Mouse (Mus musculus): Measurements from ENCODE around the gene Mon1b. TPM values are rescaled to one million over a fixed set of nuclear protein-coding genes. Genes with fewer than 3 reads are reported as not detected.

The Mon1b gene
- polyA plus RNA-seq, 1 experiment from 2014 or later = 8.0 TPM

- Histone ChIP-seq H3K27me3 (ENCODE audit: control insufficient read depth, insufficient read depth, low read length) (no peaks in the 10 kb centered on the region), H3K36me3 (ENCODE audit: control insufficient read depth, insufficient read depth, low read length) (no peaks in the 10 kb centered on the region), H3K27ac (ENCODE audit: low read length) (no peak overlapping the region), H3K9ac (replicated peaks; ENCODE audit: low read depth, low read length) (no peak overlapping the region), H3K9me3 (ENCODE audit: control insufficient read depth, low read depth, low read length) (no peaks in the 10 kb centered on the region), H3K4me1 (ENCODE audit: control insufficient read depth, insufficient read depth, low read length) (0 out of 2 replicates have a peak, but pooled peaks cover 2% of the 10 kb centered on the region), H3K4me2 (replicated peaks; ENCODE audit: low read depth, low read length) (no peak overlapping the region), H3K4me3 (ENCODE audit: low read depth, low read length) (no peak overlapping the region)
- no peak for ATAC-seq (ENCODE audit: insufficient number of reproducible peaks, insufficient read depth, low FRiP score, low read depth)
- 69% methylated on average over 4 of the region's 4 CpGs for WGBS
Measured at GRCm38 (mm10) chr8:113665036-113665435, 29.6 kb downstream of the Mon1b start.

- no peaks in the 10 kb centered on the region for H3K9me3 ChIP-seq (ENCODE audit: control insufficient read depth, low read depth, low read length)
Measured at GRCm38 (mm10) chr8:113665951-113666350, 30.6 kb downstream of the Mon1b start.

DNA sequence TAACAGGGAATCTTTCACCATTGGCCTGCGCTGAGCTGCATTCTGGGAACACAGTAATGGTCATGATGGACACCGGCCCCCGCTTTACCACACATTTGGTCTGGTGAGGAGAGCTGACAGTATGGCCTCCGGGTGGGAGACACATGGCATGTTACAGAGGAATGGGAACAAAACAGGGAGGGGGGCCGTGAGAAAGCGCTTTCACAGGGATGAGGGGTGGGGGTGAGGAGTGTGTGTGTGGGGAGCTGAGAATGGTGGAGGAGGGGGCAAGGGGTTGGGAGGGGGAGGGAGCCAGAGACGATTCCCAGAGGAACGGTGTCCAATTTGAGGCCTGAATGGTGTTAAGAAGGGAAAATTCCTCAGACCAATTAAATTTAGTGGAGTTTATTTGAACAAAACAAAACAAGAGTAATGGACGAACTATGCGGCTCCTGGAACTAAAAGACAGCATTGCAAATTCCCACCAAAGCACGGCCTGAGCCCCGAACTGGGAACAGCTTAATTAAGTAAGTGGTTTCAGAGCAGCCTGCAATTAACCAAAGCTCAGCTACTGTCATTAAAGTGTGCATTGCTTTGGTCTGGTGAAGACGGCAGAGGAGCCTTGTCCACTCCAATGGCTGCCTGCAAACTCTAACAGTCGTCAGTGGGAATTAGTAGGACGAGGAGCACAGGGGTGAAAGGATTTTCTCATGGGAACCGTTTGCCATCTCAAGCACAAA lies 31.5 kb downstream of the Mon1b start:
- Histone ChIP-seq H3K4me1 (ENCODE audit: control insufficient read depth, insufficient read depth, low read length) (0 out of 2 replicates have a peak, but pooled peaks cover 2% of the 10 kb centered on the region), H3K27me3 (ENCODE audit: control insufficient read depth, insufficient read depth, low read length) (no peaks in the 10 kb centered on the region), H3K27ac (ENCODE audit: low read length) (no peak overlapping the region), H3K9me3 (ENCODE audit: control insufficient read depth, low read depth, low read length) (no peaks in the 10 kb centered on the region), H3K9ac (replicated peaks; ENCODE audit: low read depth, low read length) (no peak overlapping the region), H3K4me3 (ENCODE audit: low read depth, low read length) (no peak overlapping the region), H3K36me3 (ENCODE audit: control insufficient read depth, insufficient read depth, low read length) (no peaks in the 10 kb centered on the region), H3K4me2 (replicated peaks; ENCODE audit: low read depth, low read length) (no peak overlapping the region)
- no peak for ATAC-seq (ENCODE audit: insufficient number of reproducible peaks, insufficient read depth, low FRiP score, low read depth)
- WGBS = 57% methylated on average over 16 of the region's 16 CpGs

More at GRCm38 (mm10) chr8:113665951-113666350, 30.6 kb downstream of the Mon1b start:
- WGBS = 59% methylated on average over 8 of the region's 8 CpGs
- Histone ChIP-seq H3K4me2 (replicated peaks; ENCODE audit: low read depth, low read length) (no peak overlapping the region), H3K27ac (ENCODE audit: low read length) (no peak overlapping the region), H3K4me1 (ENCODE audit: control insufficient read depth, insufficient read depth, low read length) (0 out of 2 replicates have a peak, but pooled peaks cover 2% of the 10 kb centered on the region), H3K36me3 (ENCODE audit: control insufficient read depth, insufficient read depth, low read length) (no peaks in the 10 kb centered on the region), H3K27me3 (ENCODE audit: control insufficient read depth, insufficient read depth, low read length) (no peaks in the 10 kb centered on the region), H3K4me3 (ENCODE audit: low read depth, low read length) (no peak overlapping the region), H3K9ac (replicated peaks; ENCODE audit: low read depth, low read length) (no peak overlapping the region)
- no peak for ATAC-seq (ENCODE audit: insufficient number of reproducible peaks, insufficient read depth, low FRiP score, low read depth)

- Histone ChIP-seq H3K9me3 (ENCODE audit: control insufficient read depth, low read depth, low read length) (no peaks in the 10 kb centered on the region), H3K4me3 (ENCODE audit: low read depth, low read length) (no peak overlapping the region), H3K27me3 (ENCODE audit: control insufficient read depth, insufficient read depth, low read length) (no peaks in the 10 kb centered on the region), H3K27ac (ENCODE audit: low read length) (no peak overlapping the region), H3K4me1 (ENCODE audit: control insufficient read depth, insufficient read depth, low read length) (0 out of 2 replicates have a peak, but pooled peaks cover 2% of the 10 kb centered on the region), H3K9ac (replicated peaks; ENCODE audit: low read depth, low read length) (no peak overlapping the region), H3K36me3 (ENCODE audit: control insufficient read depth, insufficient read depth, low read length) (no peaks in the 10 kb centered on the region), H3K4me2 (replicated peaks; ENCODE audit: low read depth, low read length) (no peak overlapping the region)
- 73% methylated on average over 10 of the region's 10 CpGs for WGBS
- ATAC-seq (ENCODE audit: insufficient number of reproducible peaks, insufficient read depth, low FRiP score, low read depth) = no peak
Measured at GRCm38 (mm10) chr8:113669924-113670323, 34.5 kb downstream of the Mon1b start.

DNA sequence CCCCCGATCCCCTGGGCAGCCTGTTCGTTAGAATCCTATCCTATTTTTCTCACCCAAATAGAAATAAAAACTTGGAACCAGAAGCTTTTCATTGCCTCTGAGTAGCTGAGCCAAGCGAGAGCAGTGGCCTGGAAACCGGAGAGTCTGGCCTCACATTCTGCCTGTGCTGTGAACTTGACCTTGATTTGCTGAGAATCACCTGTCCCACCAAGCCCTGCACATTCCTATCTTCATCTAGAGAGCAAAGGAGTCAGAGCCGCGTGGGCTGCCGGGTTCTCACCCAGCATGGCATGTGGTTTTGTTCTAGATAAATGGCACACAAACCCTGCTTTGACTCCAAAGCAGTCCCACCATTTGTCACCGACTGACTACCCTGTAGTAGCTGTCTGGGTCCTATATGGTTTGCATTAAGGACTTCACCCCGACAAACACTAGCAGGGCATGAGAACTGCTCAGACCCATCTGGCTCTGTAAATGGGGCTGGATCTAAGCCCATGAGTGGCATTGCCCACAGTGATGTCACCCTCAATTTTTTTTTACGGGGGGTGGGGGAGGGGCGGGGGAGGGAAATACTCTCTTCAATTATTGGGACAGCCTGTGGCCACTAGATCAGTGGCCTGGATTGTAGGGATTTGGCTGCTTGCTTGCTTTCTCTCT lies 37.3 kb downstream of the Mon1b start:
- Histone ChIP-seq H3K9me3 (ENCODE audit: control insufficient read depth, low read depth, low read length) (no peaks in the 10 kb centered on the region), H3K36me3 (ENCODE audit: control insufficient read depth, insufficient read depth, low read length) (no peaks in the 10 kb centered on the region), H3K4me2 (replicated peaks; ENCODE audit: low read depth, low read length) (no peak overlapping the region), H3K4me1 (ENCODE audit: control insufficient read depth, insufficient read depth, low read length) (no peaks in the 10 kb centered on the region), H3K4me3 (ENCODE audit: low read depth, low read length) (no peak overlapping the region), H3K9ac (replicated peaks; ENCODE audit: low read depth, low read length) (no peak overlapping the region), H3K27ac (ENCODE audit: low read length) (no peak overlapping the region), H3K27me3 (ENCODE audit: control insufficient read depth, insufficient read depth, low read length) (no peaks in the 10 kb centered on the region)
- ATAC-seq (ENCODE audit: insufficient number of reproducible peaks, insufficient read depth, low FRiP score, low read depth) = no peak
- WGBS = 75% methylated on average over 11 of the region's 11 CpGs

DNA sequence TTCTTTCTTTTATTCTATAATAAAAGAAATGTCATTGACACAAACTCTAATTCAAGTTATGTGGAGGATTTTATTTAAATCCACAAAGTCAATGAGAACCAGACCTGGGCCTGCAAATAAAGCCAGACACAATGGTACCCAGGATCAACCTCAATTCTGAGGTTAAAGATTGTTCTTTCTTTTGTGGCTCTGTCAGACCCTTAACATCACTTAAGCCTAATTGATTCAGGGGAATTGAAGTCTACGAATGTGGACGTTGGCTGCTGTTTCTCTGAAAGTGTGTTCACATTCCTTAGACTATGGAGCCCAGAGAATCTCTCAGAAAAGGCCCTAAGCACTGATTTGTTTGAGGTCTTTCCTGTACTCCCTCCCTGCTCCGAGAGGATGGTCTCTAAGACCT lies 37.9 kb downstream of the Mon1b start:
- H3K27ac ChIP-seq (ENCODE audit: low read length) = no peak overlapping the region
- 47% methylated on average over 3 of the region's 3 CpGs for WGBS
- no peaks in the 10 kb centered on the region for H3K4me1 ChIP-seq (ENCODE audit: control insufficient read depth, insufficient read depth, low read length)
- H3K4me2 ChIP-seq (replicated peaks; ENCODE audit: low read depth, low read length) = no peak overlapping the region
- no peak for ATAC-seq (ENCODE audit: insufficient number of reproducible peaks, insufficient read depth, low FRiP score, low read depth)
- no peaks in the 10 kb centered on the region for H3K36me3 ChIP-seq (ENCODE audit: control insufficient read depth, insufficient read depth, low read length)
- H3K9ac ChIP-seq (replicated peaks; ENCODE audit: low read depth, low read length) = no peak overlapping the region
- no peak overlapping the region for H3K4me3 ChIP-seq (ENCODE audit: low read depth, low read length)
- no peaks in the 10 kb centered on the region for H3K27me3 ChIP-seq (ENCODE audit: control insufficient read depth, insufficient read depth, low read length)
- H3K9me3 ChIP-seq (ENCODE audit: control insufficient read depth, low read depth, low read length) = no peaks in the 10 kb centered on the region

DNA sequence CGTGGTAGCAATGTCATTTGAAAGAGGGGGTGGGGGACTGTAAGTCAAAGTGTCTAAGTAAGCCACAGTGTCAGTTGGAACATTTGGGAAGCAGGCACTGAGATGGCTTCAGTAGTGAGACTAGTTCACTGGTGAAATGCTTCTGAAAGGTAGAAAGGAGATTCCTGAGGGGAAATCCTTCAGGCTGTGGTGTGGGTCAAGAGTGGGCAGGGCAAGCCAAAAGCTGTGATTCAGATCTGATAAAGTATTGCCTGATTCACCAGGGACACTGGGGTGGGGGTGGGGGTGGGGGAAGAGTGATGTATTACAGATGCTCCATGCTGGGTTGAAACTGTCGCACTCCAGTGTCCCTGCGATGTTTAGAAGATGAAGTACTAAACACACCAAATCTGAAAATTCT lies 39.2 kb downstream of the Mon1b start:
- H3K4me3 ChIP-seq (ENCODE audit: low read depth, low read length) = no peak overlapping the region
- WGBS = 49% methylated on average over 3 of the region's 3 CpGs
- H3K9me3 ChIP-seq (ENCODE audit: control insufficient read depth, low read depth, low read length) = no peaks in the 10 kb centered on the region
- no peak overlapping the region for H3K9ac ChIP-seq (replicated peaks; ENCODE audit: low read depth, low read length)
- H3K27me3 ChIP-seq (ENCODE audit: control insufficient read depth, insufficient read depth, low read length) = no peaks in the 10 kb centered on the region
- H3K36me3 ChIP-seq (ENCODE audit: control insufficient read depth, insufficient read depth, low read length) = no peaks in the 10 kb centered on the region
- no peaks in the 10 kb centered on the region for H3K4me1 ChIP-seq (ENCODE audit: control insufficient read depth, insufficient read depth, low read length)
- no peak overlapping the region for H3K4me2 ChIP-seq (replicated peaks; ENCODE audit: low read depth, low read length)
- no peak overlapping the region for H3K27ac ChIP-seq (ENCODE audit: low read length)
- ATAC-seq (ENCODE audit: insufficient number of reproducible peaks, insufficient read depth, low FRiP score, low read depth) = no peak

DNA sequence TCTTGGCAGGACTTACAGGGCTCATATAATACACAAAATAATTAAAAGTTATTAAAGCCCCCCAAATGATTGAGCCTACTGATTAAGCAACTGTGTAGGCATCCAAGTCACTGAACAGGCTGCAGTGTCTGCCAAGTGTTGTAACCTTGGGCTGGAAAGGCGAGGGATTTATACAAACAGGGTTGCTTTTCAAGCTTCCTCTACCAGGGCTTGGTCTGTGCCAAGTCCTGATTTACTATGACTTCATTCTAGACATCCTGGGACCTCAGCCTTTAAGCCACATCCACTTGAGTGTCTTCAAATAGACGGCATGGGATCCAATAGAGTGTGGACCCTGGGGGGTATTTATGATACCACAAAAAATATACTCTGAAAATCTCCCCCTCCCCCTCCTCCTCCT lies 39.9 kb downstream of the Mon1b start:
- no peaks in the 10 kb centered on the region for H3K9me3 ChIP-seq (ENCODE audit: control insufficient read depth, low read depth, low read length)
- H3K4me2 ChIP-seq (replicated peaks; ENCODE audit: low read depth, low read length) = no peak overlapping the region
- ATAC-seq (ENCODE audit: insufficient number of reproducible peaks, insufficient read depth, low FRiP score, low read depth) = no peak
- WGBS = 75% methylated on average over 2 of the region's 2 CpGs
- H3K4me1 ChIP-seq (ENCODE audit: control insufficient read depth, insufficient read depth, low read length) = no peaks in the 10 kb centered on the region
- no peak overlapping the region for H3K4me3 ChIP-seq (ENCODE audit: low read depth, low read length)
- no peaks in the 10 kb centered on the region for H3K27me3 ChIP-seq (ENCODE audit: control insufficient read depth, insufficient read depth, low read length)
- no peak overlapping the region for H3K9ac ChIP-seq (replicated peaks; ENCODE audit: low read depth, low read length)
- no peak overlapping the region for H3K27ac ChIP-seq (ENCODE audit: low read length)
- no peaks in the 10 kb centered on the region for H3K36me3 ChIP-seq (ENCODE audit: control insufficient read depth, insufficient read depth, low read length)

All from stomach, embryonic 14.5 days (tissue).